Mouse (Mus musculus) E14TG2a.4 (cell line): ENCODE measurements around the gene Cd84.

ENCODE experiments used
- H3K27me3 ChIP-seq: 2 replicates; pipeline ENCODE4 v1.6.1; 2014; ENCODE audit warnings: low read length, control low read depth; ENCODE audit not compliant: insufficient read depth
- H3K36me3 ChIP-seq: 2 replicates; pipeline ENCODE4 v1.6.1; 2014; ENCODE audit warnings: low read length, control low read depth; ENCODE audit not compliant: insufficient read depth
- H3K4me1 ChIP-seq: replicated peaks from 2 replicates; pipeline ENCODE4 v1.6.1; 2014; ENCODE audit warnings: low read depth, low read length, control low read depth
- H3K4me3 ChIP-seq: replicated peaks from 2 replicates; pipeline ENCODE4 v1.5.1; 2014; ENCODE audit warnings: mild to moderate bottlenecking, low read length
- H3K9me3 ChIP-seq: 2 replicates; pipeline ENCODE4 v1.6.1; 2014; ENCODE audit warnings: low read length, control low read depth
- CTCF ChIP-seq: conservative IDR thresholded peaks from 2 replicates; pipeline ENCODE4 v1.5.1; 2014; ENCODE audit warnings: low read length
- NANOG ChIP-seq: IDR thresholded peaks from 2 replicates; pipeline ENCODE4 v1.6.1; 2014; ENCODE audit warnings: borderline replicate concordance, low read length, mixed read lengths
- POU5F1 ChIP-seq: IDR thresholded peaks from 2 replicates; pipeline ENCODE4 v1.6.1; 2014; ENCODE audit warnings: low read length, borderline replicate concordance

Gene Cd84

GRCm38 (mm10) chr1:171825462-171825861 lies 14.0 kb upstream of the Cd84 start:
- H3K4me3 ChIP-seq: no peak overlapping the region
- no peaks in the 10 kb centered on the region for H3K36me3 ChIP-seq
- no peaks in the 10 kb centered on the region for H3K27me3 ChIP-seq
- no peaks in the 10 kb centered on the region for H3K9me3 ChIP-seq
- TF ChIP-seq POU5F1: no peak
- peak; percentile 36 for TF ChIP-seq CTCF
- TF ChIP-seq NANOG: no peak
- 0 out of 2 replicates have a peak, but pooled peaks cover 6% of the 10 kb centered on the region for H3K4me1 ChIP-seq

DNA sequence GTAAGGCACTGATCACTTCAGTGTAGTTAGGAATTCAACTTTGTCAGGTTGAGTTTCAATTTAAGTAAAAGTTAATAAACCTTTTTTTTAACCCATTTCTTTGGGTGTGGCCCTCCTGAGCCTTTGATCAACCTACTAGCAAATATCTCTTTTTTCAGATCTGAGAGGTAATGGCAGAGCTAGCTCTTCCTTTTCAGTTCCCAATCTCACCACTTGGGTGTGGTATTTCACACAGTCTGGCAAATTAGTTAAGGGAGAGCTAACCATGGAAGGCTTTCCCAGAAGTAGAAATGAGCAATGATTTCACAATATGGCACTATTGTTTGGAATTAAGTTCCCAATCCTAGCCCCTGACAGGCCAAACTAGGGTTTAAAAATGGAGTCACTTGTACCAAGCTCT lies 13.3 kb upstream of the Cd84 start:
- H3K36me3 ChIP-seq: no peaks in the 10 kb centered on the region
- TF ChIP-seq POU5F1 (no peak), NANOG (no peak), CTCF (peak; percentile 47)
- H3K4me3 ChIP-seq: no peak overlapping the region
- H3K9me3 ChIP-seq: no peaks in the 10 kb centered on the region
- 0 out of 2 replicates have a peak, but pooled peaks cover 4% of the 10 kb centered on the region for H3K4me1 ChIP-seq
- no peaks in the 10 kb centered on the region for H3K27me3 ChIP-seq

DNA sequence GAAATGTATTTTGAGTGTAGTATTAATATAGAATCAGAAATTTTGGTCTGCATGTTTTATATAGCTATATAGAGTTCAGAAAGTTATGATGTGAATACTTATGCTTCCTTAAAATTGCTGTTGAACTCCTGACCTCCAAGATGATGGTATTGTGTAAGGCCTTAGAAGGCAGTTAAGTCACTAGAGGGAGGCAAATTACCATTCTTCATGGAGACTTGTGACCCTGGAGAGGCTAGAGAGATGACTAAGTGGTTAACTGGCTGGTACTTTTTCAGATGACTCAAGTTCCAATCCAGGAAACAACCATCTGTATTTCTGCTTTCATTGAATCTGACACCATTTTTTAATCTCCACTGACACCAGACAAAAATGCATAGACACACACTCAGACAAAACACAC lies 11.8 kb upstream of the Cd84 start:
- Histone ChIP-seq H3K27me3 (no peaks in the 10 kb centered on the region), H3K9me3 (no peaks in the 10 kb centered on the region), H3K4me1 (no peaks in the 10 kb centered on the region), H3K36me3 (no peaks in the 10 kb centered on the region), H3K4me3 (no peak overlapping the region)
- TF ChIP-seq CTCF (no peak), POU5F1 (no peak), NANOG (no peak)

- Histone ChIP-seq H3K9me3 (peaks cover 52% of the 10 kb centered on the region), H3K27me3 (no peaks in the 10 kb centered on the region), H3K36me3 (no peaks in the 10 kb centered on the region), H3K4me1 (no peaks in the 10 kb centered on the region), H3K4me3 (no peak overlapping the region)
- TF ChIP-seq CTCF: no peak
- no peak for TF ChIP-seq NANOG
- no peak for TF ChIP-seq POU5F1
Measured at GRCm38 (mm10) chr1:171840450-171841023, 1.0 kb downstream of the Cd84 start.

- no peak for TF ChIP-seq NANOG
- no peak for TF ChIP-seq CTCF
- TF ChIP-seq POU5F1: no peak
- H3K4me1 ChIP-seq: no peaks in the 10 kb centered on the region
- no peaks in the 10 kb centered on the region for H3K36me3 ChIP-seq
- H3K4me3 ChIP-seq: no peak overlapping the region
- peaks cover 25% of the 10 kb centered on the region for H3K9me3 ChIP-seq
- no peaks in the 10 kb centered on the region for H3K27me3 ChIP-seq
Measured at GRCm38 (mm10) chr1:171845035-171845754, 5.7 kb downstream of the Cd84 start.

DNA sequence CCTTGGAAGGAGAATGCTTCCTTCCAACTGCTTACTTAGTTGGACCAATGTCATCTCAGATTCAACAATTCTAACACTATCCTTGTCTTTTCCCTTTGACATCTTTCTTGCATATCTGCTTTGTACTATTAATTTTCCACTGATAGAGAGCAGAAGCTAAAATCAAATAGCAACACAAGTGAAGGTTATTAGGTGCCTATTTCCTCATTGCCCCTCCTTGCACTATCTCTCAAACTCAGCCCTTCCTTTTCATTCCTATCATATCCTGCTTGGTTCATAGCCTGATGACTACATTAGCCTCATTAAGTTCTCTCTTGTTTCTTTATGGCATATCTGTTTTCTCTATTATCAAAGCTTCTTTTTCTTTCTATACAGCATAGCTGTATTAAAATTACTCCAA lies 8.7 kb downstream of the Cd84 start:
- Histone ChIP-seq H3K9me3 (peaks cover 29% of the 10 kb centered on the region), H3K4me3 (no peak overlapping the region), H3K27me3 (no peaks in the 10 kb centered on the region), H3K36me3 (no peaks in the 10 kb centered on the region), H3K4me1 (no peaks in the 10 kb centered on the region)
- TF ChIP-seq CTCF: no peak
- no peak for TF ChIP-seq NANOG
- no peak for TF ChIP-seq POU5F1

DNA sequence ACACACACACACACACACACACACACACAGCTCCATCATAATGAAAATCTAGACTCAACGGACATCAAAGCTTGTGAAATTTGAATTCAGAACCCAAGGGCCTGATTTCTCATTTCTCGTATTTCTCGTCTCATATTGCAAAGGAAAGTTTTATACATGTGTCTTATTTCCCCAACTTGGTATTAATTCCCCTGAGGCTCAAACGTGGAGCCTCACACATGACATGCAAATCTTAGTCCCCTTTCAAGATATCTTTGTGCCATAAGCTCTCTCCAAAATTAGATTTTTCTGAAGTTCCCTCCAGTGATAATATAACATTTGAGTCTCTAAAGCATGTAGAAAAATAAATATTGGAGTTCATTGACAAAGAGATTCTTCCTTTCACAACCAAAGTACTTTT lies 9.3 kb downstream of the Cd84 start:
- Histone ChIP-seq H3K9me3 (peaks cover 29% of the 10 kb centered on the region), H3K36me3 (no peaks in the 10 kb centered on the region), H3K4me3 (no peak overlapping the region), H3K4me1 (no peaks in the 10 kb centered on the region), H3K27me3 (no peaks in the 10 kb centered on the region)
- TF ChIP-seq CTCF: no peak
- no peak for TF ChIP-seq POU5F1
- TF ChIP-seq NANOG: no peak

GRCm38 (mm10) chr1:171849454-171849853 lies 10.0 kb downstream of the Cd84 start:
- Histone ChIP-seq H3K9me3 (peaks cover 23% of the 10 kb centered on the region), H3K4me3 (no peak overlapping the region), H3K36me3 (no peaks in the 10 kb centered on the region), H3K27me3 (no peaks in the 10 kb centered on the region), H3K4me1 (no peaks in the 10 kb centered on the region)
- TF ChIP-seq NANOG (no peak), CTCF (no peak), POU5F1 (no peak)

- TF ChIP-seq POU5F1 (no peak), NANOG (no peak), CTCF (no peak)
- Histone ChIP-seq H3K9me3 (peaks cover 8% of the 10 kb centered on the region; the same call in 1 of the 2 replicates), H3K4me3 (no peak overlapping the region), H3K27me3 (no peaks in the 10 kb centered on the region), H3K4me1 (no peaks in the 10 kb centered on the region), H3K36me3 (no peaks in the 10 kb centered on the region)
Measured at GRCm38 (mm10) chr1:171865467-171865866, 26.0 kb downstream of the Cd84 start.
